Mouse (Mus musculus) liver, adult 2 months (tissue): ENCODE results near the gene Hsd17b14. TPM values are rescaled to one million over a fixed set of nuclear protein-coding genes. Genes with fewer than 3 reads are reported as not detected.

ENCODE experiments used
- DNase-seq: peaks from one replicate; pipeline ENCODE4 v3.0.0-alpha.2; 2011; ENCODE audit warnings: low read depth, low spot score; ENCODE audit errors: extremely low read depth
- H3K27ac ChIP-seq: fragments of 200-500 bp; replicated peaks from 2 replicates; pipeline ENCODE4 v1.5.1; 2012; ENCODE audit warnings: low read depth, mild to moderate bottlenecking, control low read depth, inconsistent platforms, low read length; ENCODE audit not compliant: insufficient read depth
- H3K27me3 ChIP-seq: fragments of 200-500 bp; 2 replicates; pipeline ENCODE4 v1.6.1; 2012; ENCODE audit warnings: mild to moderate bottlenecking, moderate library complexity, low read length, inconsistent platforms; ENCODE audit not compliant: control insufficient read depth, insufficient read depth
- H3K36me3 ChIP-seq: fragments of 200-500 bp; 2 replicates; pipeline ENCODE4 v1.6.1; 2012; ENCODE audit warnings: low read length, inconsistent platforms; ENCODE audit not compliant: control insufficient read depth, insufficient read depth
- H3K4me1 ChIP-seq: fragments of 200-500 bp; 2 replicates; pipeline ENCODE4 v1.6.1; 2011; ENCODE audit warnings: low read length; ENCODE audit not compliant: control insufficient read depth, insufficient read depth
- H3K4me3 ChIP-seq: fragments of 200-500 bp; 2 replicates; pipeline ENCODE4 v1.5.1; 2011; ENCODE audit warnings: low read depth, mild to moderate bottlenecking, control low read depth, low read length, moderate library complexity; ENCODE audit not compliant: insufficient read depth
- H3K79me2 ChIP-seq: fragments of 200-500 bp; 2 replicates; pipeline ENCODE4 v1.6.1; 2012; ENCODE audit warnings: inconsistent platforms, mild to moderate bottlenecking, low read length, moderate library complexity; ENCODE audit not compliant: control insufficient read depth, insufficient read depth
- H3K9ac ChIP-seq: fragments of 200-500 bp; 2 replicates; pipeline ENCODE4 v1.6.1; 2012; ENCODE audit warnings: low read depth, mild to moderate bottlenecking, control low read depth, inconsistent platforms, low read length
- CTCF ChIP-seq: fragments of 200-500 bp; IDR thresholded peaks from 2 replicates; pipeline ENCODE4 v1.5.1; 2011; ENCODE audit warnings: low read depth, low read length, control low read depth
- POLR2A ChIP-seq: fragments of 200-500 bp; IDR thresholded peaks from 2 replicates; pipeline ENCODE4 v1.6.1; 2011; ENCODE audit warnings: low read length, control low read depth; ENCODE audit not compliant: insufficient read depth; ENCODE audit errors: extremely low read depth
- WGBS: fragments of 180-500 bp; shearing (Covaris S2); methylation state at CpG from one replicate; pipeline ENCODE4 v1.1.7; 2018; 5-methylcytosine and 5-hydroxymethylcytosine counted together
- polyA plus RNA-seq: library from polyadenylated mRNA; depleted of rRNA; stranded (reverse); fragments of >200 nt; gene quantifications from 2 replicates; pipeline ENCODE4 v1.2.3, GENCODE M21; 2012
- total RNA-seq: library from RNA; depleted of rRNA; stranded (reverse); fragments of >200 nt; gene quantifications from 2 replicates; pipeline ENCODE4 v1.2.3, GENCODE M21; 2014

The Hsd17b14 gene
- total and polyA plus RNA-seq, 2 experiments: not detected

- Histone ChIP-seq H3K27me3 (no peaks in the 10 kb centered on the region), H3K4me1 (peaks cover 8% of the 10 kb centered on the region), H3K9ac (no peak overlapping the region), H3K4me3 (no peak overlapping the region), H3K79me2 (no peaks in the 10 kb centered on the region), H3K27ac (no peak overlapping the region), H3K36me3 (no peaks in the 10 kb centered on the region)
- TF ChIP-seq POLR2A: no peak
- TF ChIP-seq CTCF: peak; percentile 91
- peak; percentile 69 for DNase-seq
- WGBS: 28% methylated on average over 8 of the region's 8 CpGs
These were observed 1.1 kb downstream of the Hsd17b14 start for GRCm38 (mm10) chr7:45555787-45556186.

- DNase-seq: no peak
- Histone ChIP-seq H3K4me1 (peaks cover 3% of the 10 kb centered on the region), H3K27ac (no peak overlapping the region), H3K27me3 (no peaks in the 10 kb centered on the region), H3K36me3 (no peaks in the 10 kb centered on the region), H3K79me2 (no peaks in the 10 kb centered on the region), H3K4me3 (no peak overlapping the region), H3K9ac (no peak overlapping the region)
- WGBS: 64% methylated on average over 6 of the region's 6 CpGs
- TF ChIP-seq POLR2A (no peak), CTCF (no peak)
These were observed 4.2 kb downstream of the Hsd17b14 start for GRCm38 (mm10) chr7:45558907-45559306.

- no peaks in the 10 kb centered on the region for H3K36me3 ChIP-seq
- no peaks in the 10 kb centered on the region for H3K79me2 ChIP-seq
- DNase-seq: no peak
- no peak overlapping the region for H3K27ac ChIP-seq
- TF ChIP-seq POLR2A (no peak), CTCF (no peak)
- no peaks in the 10 kb centered on the region for H3K4me1 ChIP-seq
- H3K4me3 ChIP-seq: no peak overlapping the region
- H3K27me3 ChIP-seq: no peaks in the 10 kb centered on the region
- no peak overlapping the region for H3K9ac ChIP-seq
- 55% methylated on average over 7 of the region's 7 CpGs for WGBS
These were observed 5.5 kb downstream of the Hsd17b14 start for GRCm38 (mm10) chr7:45560241-45560640.

- peak; percentile 44 for DNase-seq
- H3K4me1 ChIP-seq: no peaks in the 10 kb centered on the region
- TF ChIP-seq POLR2A: no peak
- TF ChIP-seq CTCF: peak; percentile 84
- WGBS: 23% methylated on average over 17 of the region's 17 CpGs
- no peaks in the 10 kb centered on the region for H3K36me3 ChIP-seq
- no peaks in the 10 kb centered on the region for H3K79me2 ChIP-seq
- H3K4me3 ChIP-seq: no peak overlapping the region
- H3K27ac ChIP-seq: no peak overlapping the region
- no peak overlapping the region for H3K9ac ChIP-seq
- no peaks in the 10 kb centered on the region for H3K27me3 ChIP-seq
These were observed 6.3 kb downstream of the Hsd17b14 start for GRCm38 (mm10) chr7:45560843-45561623.

- DNase-seq: no peak
- no peaks in the 10 kb centered on the region for H3K4me1 ChIP-seq
- no peak overlapping the region for H3K9ac ChIP-seq
- H3K36me3 ChIP-seq: no peaks in the 10 kb centered on the region
- no peaks in the 10 kb centered on the region for H3K79me2 ChIP-seq
- H3K27ac ChIP-seq: no peak overlapping the region
- no peaks in the 10 kb centered on the region for H3K27me3 ChIP-seq
- TF ChIP-seq POLR2A: no peak
- TF ChIP-seq CTCF: no peak
- H3K4me3 ChIP-seq: no peak overlapping the region
- 62% methylated on average over 12 of the region's 12 CpGs for WGBS
These were observed 7.2 kb downstream of the Hsd17b14 start for GRCm38 (mm10) chr7:45561624-45562520.
